Mouse (Mus musculus) small intestine, adult 2 months (tissue): ENCODE results near the gene Mpv17. TPM values are rescaled to one million over a fixed set of nuclear protein-coding genes. Genes with fewer than 3 reads are reported as not detected.
A peak's percentile ranks its signal among the peaks of the same experiment; 100 is the strongest.

Experiments
- H3K27ac ChIP-seq: fragments of 200-500 bp; 2 replicates; pipeline ENCODE4 v1.5.1; 2012; ENCODE audit warnings: low read depth, low read length, control low read depth, inconsistent platforms; ENCODE audit not compliant: insufficient read depth
- H3K27me3 ChIP-seq: fragments of 200-500 bp; 2 replicates; pipeline ENCODE4 v1.6.1; 2012; ENCODE audit warnings: mild to moderate bottlenecking, moderate library complexity, low read length, inconsistent platforms; ENCODE audit not compliant: control insufficient read depth, insufficient read depth
- H3K36me3 ChIP-seq: fragments of 200-500 bp; 2 replicates; pipeline ENCODE4 v1.6.1; 2012; ENCODE audit warnings: mild to moderate bottlenecking, low read length, control low read depth, inconsistent platforms; ENCODE audit not compliant: control insufficient read depth, insufficient read depth
- H3K4me1 ChIP-seq: fragments of 200-500 bp; 2 replicates; pipeline ENCODE4 v1.6.1; 2012; ENCODE audit warnings: low read length, inconsistent platforms, mixed read lengths; ENCODE audit not compliant: control insufficient read depth, insufficient read depth, insufficient read length
- H3K4me3 ChIP-seq: fragments of 200-500 bp; 2 replicates; pipeline ENCODE4 v1.5.1; 2012; ENCODE audit warnings: low read depth, mild to moderate bottlenecking, control low read depth, inconsistent platforms, low read length, moderate library complexity
- CTCF ChIP-seq: fragments of 200-500 bp; IDR thresholded peaks from 2 replicates; pipeline ENCODE4 v1.5.1; 2012; ENCODE audit warnings: low read depth, mild to moderate bottlenecking, control low read depth, inconsistent platforms, low read length, moderate library complexity, mixed read lengths; ENCODE audit not compliant: insufficient replicate concordance, insufficient read length; ENCODE audit errors: extremely low read depth
- POLR2A ChIP-seq: fragments of 200-500 bp; IDR thresholded peaks from 2 replicates; pipeline ENCODE4 v1.6.1; 2012; ENCODE audit warnings: low read depth, mild to moderate bottlenecking, control low read depth, inconsistent platforms, low read length, moderate library complexity
- WGBS: fragments of 180-500 bp; shearing (Covaris S2); methylation state at CpG from one replicate; pipeline ENCODE4 v1.1.7; 2018; 5-methylcytosine and 5-hydroxymethylcytosine counted together
- polyA plus RNA-seq: library from polyadenylated mRNA; depleted of rRNA; stranded (reverse); fragments of >200 nt; gene quantifications from 2 replicates; pipeline ENCODE4 v1.2.3, GENCODE M21; 2012; rRNA removed

Mpv17 gene
- 29.1 and 33.2 TPM in 2 replicates for polyA plus RNA-seq

GRCm38 (mm10) chr5:31154152-31154553, at the start of gene Mpv17:
Mpv17 (minus strand) TSS chr5:31154251.
- TF ChIP-seq POLR2A (peak; percentile 84), CTCF (no peak)
- WGBS = under 1% methylated on average over 19 of the region's 19 CpGs
- H3K4me3 ChIP-seq = peak within 1 kb of the TSS; percentile 98

DNA sequence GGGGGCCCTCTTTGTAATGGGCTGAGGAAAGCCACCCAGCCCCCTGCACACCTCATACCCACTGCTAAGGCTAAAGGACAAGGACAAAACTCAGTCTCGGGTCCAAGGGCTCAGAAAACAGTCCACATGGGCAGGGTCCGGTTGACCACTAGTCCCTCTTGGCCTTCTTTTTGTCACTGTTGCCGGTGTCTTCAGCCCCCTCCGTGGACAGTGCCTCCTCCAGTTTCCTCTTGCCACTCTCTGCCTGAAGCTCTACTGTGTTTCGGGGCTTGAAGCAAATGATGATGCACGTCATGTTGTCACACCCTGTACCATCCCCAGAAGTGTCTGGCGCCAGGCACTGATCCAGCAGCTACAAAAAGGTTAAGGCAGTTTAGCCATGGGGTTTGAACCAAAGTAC, 48.9 kb upstream of the Mpv17 start:
- H3K27me3 ChIP-seq = no peaks in the 10 kb centered on the region
- peak overlapping the region; percentile 71 for H3K4me3 ChIP-seq
- 85% methylated on average over 7 of the region's 7 CpGs for WGBS
- peaks cover 60% of the 10 kb centered on the region for H3K36me3 ChIP-seq
- H3K27ac ChIP-seq = no peak overlapping the region
- H3K4me1 ChIP-seq = peaks cover 8% of the 10 kb centered on the region
- no peak for TF ChIP-seq POLR2A
- TF ChIP-seq CTCF = no peak

More at GRCm38 (mm10) chr5:31154152-31154553, at the start of gene Mpv17:
- 0 out of 2 replicates have a peak within 1 kb of the TSS, but pooled peaks have one; percentile 38 for H3K27ac ChIP-seq
- H3K4me1 ChIP-seq = peaks cover 4% of the 10 kb centered on the region; the same call in 1 of the 2 replicates
- H3K27me3 ChIP-seq = no peaks in the 10 kb centered on the region
- H3K36me3 ChIP-seq = peaks cover 26% of the 10 kb centered on the region

DNA sequence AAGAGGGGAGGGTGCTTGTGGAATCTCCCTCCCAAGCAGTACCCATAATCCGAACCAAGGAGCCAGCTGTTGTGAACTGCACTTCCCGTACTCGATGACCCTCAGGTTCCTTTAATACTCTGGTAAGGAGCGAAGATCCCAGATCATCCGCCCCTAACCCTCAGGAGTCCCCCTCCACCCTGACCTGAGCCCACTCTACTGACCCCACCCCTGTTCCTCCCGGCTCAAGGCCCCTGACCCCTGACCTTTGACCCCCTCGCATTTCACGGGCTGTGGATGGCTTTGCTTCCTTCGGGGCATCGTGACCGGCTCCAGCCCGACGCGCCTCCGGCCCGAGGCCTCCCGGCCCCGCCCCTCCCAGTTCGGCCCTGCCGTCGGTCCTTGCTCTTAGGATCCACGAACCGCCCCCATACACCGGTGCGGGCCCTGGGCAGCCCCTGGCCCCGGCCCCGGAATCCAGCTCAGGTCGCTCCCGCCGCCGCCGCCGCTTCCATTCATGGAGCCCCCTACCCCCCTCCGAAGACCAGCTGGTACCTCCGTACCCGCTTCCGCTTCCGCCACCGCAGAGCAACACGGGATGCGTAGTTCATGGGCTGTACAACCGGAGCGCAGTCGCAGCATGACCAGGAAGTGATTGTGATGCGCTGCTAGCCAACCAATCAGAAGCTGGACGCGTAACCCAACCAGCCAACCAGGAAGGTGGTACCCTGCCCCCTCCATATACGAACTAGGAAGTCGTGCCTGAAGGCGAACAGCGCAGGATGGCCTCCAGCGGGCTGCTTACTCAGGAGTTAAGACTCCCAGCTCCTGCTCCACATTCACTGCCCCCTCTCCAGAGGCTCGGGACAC, 47.9 kb upstream of the Mpv17 start, which contains the start of gene Zfp513:
Gene Zfp513, minus strand, starts transcription at position 562 of the 849 bp plus-strand sequence.
- Histone ChIP-seq H3K4me3 (peak within 1 kb of the TSS; percentile 75), H3K27me3 (no peaks in the 10 kb centered on the region), H3K36me3 (peaks cover 60% of the 10 kb centered on the region), H3K27ac (peak within 1 kb of the TSS; percentile 75), H3K4me1 (peaks cover 8% of the 10 kb centered on the region)
- whole genome bisulfite sequencing = under 1% methylated on average over 53 of the region's 53 CpGs
- no peak for TF ChIP-seq CTCF
- peak; percentile 81; the same call in 1 of the 2 replicates for TF ChIP-seq POLR2A

GRCm38 (mm10) chr5:31201042-31201741, 47.1 kb upstream of the Mpv17 start:
- WGBS = 7% methylated on average over 13 of the region's 13 CpGs
- TF ChIP-seq POLR2A (no peak), CTCF (no peak)
- peaks cover 8% of the 10 kb centered on the region for H3K4me1 ChIP-seq
- H3K4me3 ChIP-seq = peak overlapping the region; percentile 75
- peak overlapping the region; percentile 67 for H3K27ac ChIP-seq
- H3K36me3 ChIP-seq = peaks cover 64% of the 10 kb centered on the region
- H3K27me3 ChIP-seq = no peaks in the 10 kb centered on the region

DNA sequence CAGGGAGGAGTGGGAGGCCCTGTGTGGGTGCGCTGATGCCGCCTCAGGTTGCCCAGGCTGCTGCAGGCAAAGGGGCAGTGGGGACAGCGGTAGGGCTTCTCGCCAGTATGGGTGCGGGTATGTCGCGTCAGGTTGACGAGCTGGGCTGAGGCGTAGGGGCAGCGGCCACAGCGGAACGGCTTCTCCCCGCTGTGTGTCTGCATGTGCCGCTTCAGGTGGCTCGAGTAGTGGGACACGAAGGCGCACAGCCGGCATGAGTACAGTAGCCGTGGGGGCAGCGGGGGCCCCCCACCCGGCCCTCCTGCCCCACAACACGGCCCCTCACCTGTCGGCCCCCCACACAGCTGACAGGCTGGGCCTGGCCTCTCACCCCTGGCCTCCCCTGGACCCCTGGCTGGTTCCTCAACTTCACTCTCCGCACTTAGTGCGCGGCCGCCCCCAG, 46.3 kb upstream of the Mpv17 start:
- Histone ChIP-seq H3K36me3 (peaks cover 65% of the 10 kb centered on the region), H3K27me3 (no peaks in the 10 kb centered on the region), H3K4me3 (no peak overlapping the region), H3K27ac (no peak overlapping the region), H3K4me1 (peaks cover 8% of the 10 kb centered on the region)
- WGBS = 91% methylated on average over 27 of the region's 27 CpGs
- TF ChIP-seq POLR2A = no peak
- TF ChIP-seq CTCF = no peak

DNA sequence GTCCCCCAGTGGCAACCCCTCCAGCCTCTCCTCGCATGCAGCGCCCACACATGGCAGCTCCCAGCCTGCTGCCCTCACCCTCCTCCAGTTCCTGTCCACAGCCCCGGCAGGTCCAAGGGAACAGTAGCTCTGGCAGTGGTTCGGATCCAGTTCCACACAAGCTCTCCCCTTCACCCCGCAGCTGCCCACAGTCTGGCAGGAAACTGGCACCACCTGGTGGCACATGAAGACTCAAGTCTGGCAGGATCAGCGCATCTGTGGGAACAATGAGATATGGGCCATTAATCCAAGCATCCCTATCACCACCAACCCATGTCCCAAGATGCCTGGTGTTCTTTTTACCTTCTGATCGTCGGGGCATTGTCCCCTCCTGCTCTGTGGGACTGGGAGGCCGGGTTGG, 45.8 kb upstream of the Mpv17 start:
- Histone ChIP-seq H3K27ac (no peak overlapping the region), H3K36me3 (peaks cover 66% of the 10 kb centered on the region), H3K4me1 (peaks cover 8% of the 10 kb centered on the region), H3K27me3 (no peaks in the 10 kb centered on the region), H3K4me3 (no peak overlapping the region)
- TF ChIP-seq POLR2A = no peak
- TF ChIP-seq CTCF = 0 out of 2 replicates have a peak, but pooled peaks have one; percentile 3
- 72% methylated on average over 9 of the region's 9 CpGs for WGBS

DNA sequence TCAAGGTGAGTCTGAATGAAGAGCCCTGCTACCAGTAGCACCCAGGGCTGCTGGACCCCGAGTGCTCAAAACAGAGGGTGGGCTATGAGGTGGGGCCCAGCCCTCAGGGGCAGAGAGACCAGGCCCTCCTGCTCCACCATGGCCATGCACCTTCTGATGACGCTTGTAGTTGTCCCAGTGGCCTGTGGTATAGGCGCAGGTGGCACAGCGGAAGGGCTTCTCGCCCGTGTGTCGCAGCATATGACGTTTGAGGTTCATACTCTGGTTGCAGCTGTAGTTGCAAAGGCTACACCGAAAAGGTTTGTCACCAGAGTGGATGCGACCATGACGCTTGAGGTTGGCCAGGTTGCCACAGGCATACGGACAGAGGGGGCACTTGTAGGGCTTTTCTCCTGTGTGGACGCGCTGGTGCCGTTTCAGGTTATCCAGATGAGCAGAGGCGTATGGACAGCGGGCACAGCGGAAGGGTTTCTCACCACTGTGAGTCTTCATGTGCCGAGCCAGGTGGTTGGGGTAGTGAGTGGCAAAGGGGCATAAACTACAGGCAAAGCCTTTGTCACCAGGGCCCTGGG, 45.4 kb upstream of the Mpv17 start:
- Histone ChIP-seq H3K27me3 (no peaks in the 10 kb centered on the region), H3K4me3 (no peak overlapping the region), H3K27ac (no peak overlapping the region), H3K36me3 (peaks cover 67% of the 10 kb centered on the region), H3K4me1 (peaks cover 8% of the 10 kb centered on the region)
- TF ChIP-seq POLR2A (no peak), CTCF (no peak)
- WGBS = 91% methylated on average over 19 of the region's 19 CpGs
